Mouse (Mus musculus): ENCODE measurements around the gene Sema6c. TPM values are rescaled to one million over a fixed set of nuclear protein-coding genes. Genes with fewer than 3 reads are reported as not detected.
A peak's percentile ranks its signal among the peaks of the same experiment; 100 is the strongest.

Gene Sema6c
- polyA plus RNA-seq, 1 experiment from 2014 or later = 1.0 TPM

- WGBS = 4% methylated on average over 30 of the region's 30 CpGs
- H3K36me3 ChIP-seq (ENCODE audit: control insufficient read depth, insufficient read depth) = no peaks in the 10 kb centered on the region
Observed at GRCm38 (mm10) chr3:95161041-95161551, 839 bp downstream of the Sema6c start.

DNA sequence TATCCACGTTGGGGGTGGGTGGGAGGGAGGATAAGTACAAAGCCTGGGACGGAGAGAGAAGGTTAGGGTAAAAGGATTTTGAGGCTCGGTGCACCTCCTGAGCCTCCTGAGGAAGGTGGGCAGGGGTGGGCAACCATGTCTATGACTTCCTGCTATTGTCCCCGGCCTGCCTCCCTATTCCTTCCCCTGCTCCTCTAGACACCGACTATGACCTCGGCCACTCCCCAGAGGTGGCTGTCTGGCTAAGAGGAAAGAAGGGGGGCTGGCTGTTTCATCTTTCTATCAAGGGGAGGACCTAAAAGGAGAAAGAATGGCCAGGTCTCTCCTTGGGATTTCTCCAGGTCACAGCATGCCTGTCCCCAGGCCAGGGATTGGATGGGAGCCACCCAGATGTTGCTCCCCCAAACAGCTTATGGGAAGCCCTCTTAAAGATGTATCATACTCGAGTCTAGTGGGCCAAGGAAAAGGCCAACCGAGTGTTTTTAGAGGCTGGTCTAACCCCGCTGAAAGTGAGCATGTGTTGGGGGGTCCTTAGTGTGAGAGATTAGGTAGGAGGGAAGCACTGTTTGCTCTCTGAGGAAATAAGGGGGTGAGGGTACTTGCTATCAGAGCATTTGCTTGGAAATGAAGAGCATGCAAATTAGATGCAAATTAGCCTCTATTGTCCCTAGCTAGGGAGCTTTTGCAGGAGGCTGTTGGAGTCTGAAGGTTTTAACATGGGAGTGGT, 1.5 kb downstream of the Sema6c start:
- Histone ChIP-seq H3K36me3 (ENCODE audit: control insufficient read depth, insufficient read depth) (no peaks in the 10 kb centered on the region), H3K9me3 (ENCODE audit: control insufficient read depth) (no peaks in the 10 kb centered on the region), H3K27ac (ENCODE audit: low read depth, low read length) (no peak overlapping the region), H3K27me3 (replicated peaks; ENCODE audit: control insufficient read depth, insufficient read depth, low read length) (peaks cover 8% of the 10 kb centered on the region; the same call in 1 of the 2 replicates), H3K4me2 (replicated peaks; ENCODE audit: low read depth) (peak overlapping the region; percentile 97), H3K4me3 (ENCODE audit: low read depth, low read length) (peak overlapping the region; percentile 69), H3K4me1 (replicated peaks; ENCODE audit: control insufficient read depth, insufficient read depth, low read length) (peaks cover 5% of the 10 kb centered on the region; the same call in 1 of the 2 replicates), H3K9ac (ENCODE audit: low read depth, low read length) (peak overlapping the region; percentile 40; the same call in 1 of the 2 replicates)
- no peak for TF ChIP-seq CTCF (IDR thresholded peaks at IDR 0.05; ENCODE audit: low read depth)
- no peak for ATAC-seq
- WGBS = 31% methylated on average over 9 of the region's 9 CpGs

More at GRCm38 (mm10) chr3:95161041-95161551, 839 bp downstream of the Sema6c start:
- no peak for TF ChIP-seq CTCF (IDR thresholded peaks at IDR 0.05; ENCODE audit: low read depth)
- ATAC-seq = no peak
- peaks cover 8% of the 10 kb centered on the region; the same call in 1 of the 2 replicates for H3K27me3 ChIP-seq (replicated peaks; ENCODE audit: control insufficient read depth, insufficient read depth, low read length)
- H3K9me3 ChIP-seq (ENCODE audit: control insufficient read depth) = no peaks in the 10 kb centered on the region
- peaks cover 5% of the 10 kb centered on the region; the same call in 1 of the 2 replicates for H3K4me1 ChIP-seq (replicated peaks; ENCODE audit: control insufficient read depth, insufficient read depth, low read length)
- no peak overlapping the region for H3K27ac ChIP-seq (ENCODE audit: low read depth, low read length)
- H3K4me3 ChIP-seq (ENCODE audit: low read depth, low read length) = peak overlapping the region; percentile 69
- H3K9ac ChIP-seq (ENCODE audit: low read depth, low read length) = peak overlapping the region; percentile 40; the same call in 1 of the 2 replicates
- H3K4me2 ChIP-seq (replicated peaks; ENCODE audit: low read depth) = peak overlapping the region; percentile 97

DNA sequence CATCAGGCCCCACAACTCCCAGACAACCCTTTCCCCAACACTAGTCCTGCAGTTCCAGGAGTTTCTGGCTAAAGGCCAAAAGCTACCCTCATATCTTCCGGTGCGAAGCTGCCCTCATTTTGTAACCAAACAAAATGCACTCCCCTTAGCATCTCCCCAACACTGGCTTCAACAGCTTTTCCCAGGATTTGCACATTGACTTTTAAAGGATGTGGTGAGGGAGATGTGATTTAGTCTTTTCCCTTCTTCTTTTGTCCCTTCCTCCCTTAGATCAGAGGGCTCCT, 2.0 kb downstream of the Sema6c start:
- 57% methylated on average over 2 of the region's 2 CpGs for WGBS
- Histone ChIP-seq H3K4me1 (replicated peaks; ENCODE audit: control insufficient read depth, insufficient read depth, low read length) (peaks cover 5% of the 10 kb centered on the region; the same call in 1 of the 2 replicates), H3K36me3 (ENCODE audit: control insufficient read depth, insufficient read depth) (no peaks in the 10 kb centered on the region; the same call in 1 of the 2 replicates), H3K27ac (ENCODE audit: low read depth, low read length) (no peak overlapping the region), H3K27me3 (replicated peaks; ENCODE audit: control insufficient read depth, insufficient read depth, low read length) (peaks cover 8% of the 10 kb centered on the region; the same call in 1 of the 2 replicates), H3K9me3 (ENCODE audit: control insufficient read depth) (no peaks in the 10 kb centered on the region), H3K4me2 (replicated peaks; ENCODE audit: low read depth) (peak overlapping the region; percentile 97; the same call in 1 of the 2 replicates), H3K9ac (ENCODE audit: low read depth, low read length) (no peak overlapping the region), H3K4me3 (ENCODE audit: low read depth, low read length) (no peak overlapping the region)
- no peak for ATAC-seq
- TF ChIP-seq CTCF (IDR thresholded peaks at IDR 0.05; ENCODE audit: low read depth) = no peak

- Histone ChIP-seq H3K36me3 (ENCODE audit: control insufficient read depth, insufficient read depth) (peaks cover 7% of the 10 kb centered on the region; the same call in 1 of the 2 replicates), H3K4me1 (replicated peaks; ENCODE audit: control insufficient read depth, insufficient read depth, low read length) (peaks cover 5% of the 10 kb centered on the region; the same call in 1 of the 2 replicates), H3K4me2 (replicated peaks; ENCODE audit: low read depth) (no peak overlapping the region), H3K9ac (ENCODE audit: low read depth, low read length) (no peak overlapping the region), H3K4me3 (ENCODE audit: low read depth, low read length) (no peak overlapping the region), H3K27me3 (replicated peaks; ENCODE audit: control insufficient read depth, insufficient read depth, low read length) (peaks cover 8% of the 10 kb centered on the region; the same call in 1 of the 2 replicates), H3K9me3 (ENCODE audit: control insufficient read depth) (no peaks in the 10 kb centered on the region), H3K27ac (ENCODE audit: low read depth, low read length) (no peak overlapping the region)
- TF ChIP-seq CTCF (IDR thresholded peaks at IDR 0.05; ENCODE audit: low read depth) = no peak
- WGBS = 63% methylated on average over 11 of the region's 11 CpGs
- no peak for ATAC-seq
Observed at GRCm38 (mm10) chr3:95163419-95164255, 3.4 kb downstream of the Sema6c start.

GRCm38 (mm10) chr3:95164256-95164550, 3.9 kb downstream of the Sema6c start:
- H3K27ac ChIP-seq (ENCODE audit: low read depth, low read length) = no peak overlapping the region
- H3K4me2 ChIP-seq (replicated peaks; ENCODE audit: low read depth) = no peak overlapping the region
- peaks cover 8% of the 10 kb centered on the region; the same call in 1 of the 2 replicates for H3K27me3 ChIP-seq (replicated peaks; ENCODE audit: control insufficient read depth, insufficient read depth, low read length)
- TF ChIP-seq CTCF (IDR thresholded peaks at IDR 0.05; ENCODE audit: low read depth) = no peak
- peaks cover 5% of the 10 kb centered on the region; the same call in 1 of the 2 replicates for H3K4me1 ChIP-seq (replicated peaks; ENCODE audit: control insufficient read depth, insufficient read depth, low read length)
- no peaks in the 10 kb centered on the region for H3K9me3 ChIP-seq (ENCODE audit: control insufficient read depth)
- 87% methylated on average over 5 of the region's 5 CpGs for WGBS
- H3K4me3 ChIP-seq (ENCODE audit: low read depth, low read length) = no peak overlapping the region
- H3K9ac ChIP-seq (ENCODE audit: low read depth, low read length) = no peak overlapping the region
- no peak for ATAC-seq
- peaks cover 11% of the 10 kb centered on the region; the same call in 1 of the 2 replicates for H3K36me3 ChIP-seq (ENCODE audit: control insufficient read depth, insufficient read depth)

DNA sequence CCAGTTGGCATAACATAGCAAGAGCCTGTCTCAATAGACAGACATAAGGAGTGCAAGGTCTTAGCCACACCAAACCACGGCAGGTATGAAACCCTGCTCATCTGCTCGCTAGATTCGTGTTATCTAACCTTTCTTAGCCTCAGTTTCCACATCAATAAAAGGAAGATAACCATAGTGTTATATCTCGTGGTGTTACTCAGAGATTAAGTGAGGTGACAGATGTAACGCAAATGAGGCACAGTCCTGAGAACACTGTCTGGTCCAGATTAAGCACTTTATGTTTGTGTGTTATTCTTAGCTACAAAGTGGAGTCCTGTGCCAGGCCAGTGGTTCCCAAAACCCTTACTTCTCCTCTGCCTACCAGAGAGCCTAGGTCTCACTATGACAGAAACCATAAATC, 4.6 kb downstream of the Sema6c start:
- Histone ChIP-seq H3K9ac (ENCODE audit: low read depth, low read length) (no peak overlapping the region), H3K36me3 (ENCODE audit: control insufficient read depth, insufficient read depth) (peaks cover 18% of the 10 kb centered on the region; the same call in 1 of the 2 replicates), H3K27ac (ENCODE audit: low read depth, low read length) (no peak overlapping the region), H3K4me3 (ENCODE audit: low read depth, low read length) (no peak overlapping the region), H3K9me3 (ENCODE audit: control insufficient read depth) (no peaks in the 10 kb centered on the region), H3K27me3 (replicated peaks; ENCODE audit: control insufficient read depth, insufficient read depth, low read length) (peaks cover 8% of the 10 kb centered on the region; the same call in 1 of the 2 replicates), H3K4me2 (replicated peaks; ENCODE audit: low read depth) (no peak overlapping the region), H3K4me1 (replicated peaks; ENCODE audit: control insufficient read depth, insufficient read depth, low read length) (peaks cover 5% of the 10 kb centered on the region; the same call in 1 of the 2 replicates)
- no peak for ATAC-seq
- 64% methylated on average over 5 of the region's 5 CpGs for WGBS
- TF ChIP-seq CTCF (IDR thresholded peaks at IDR 0.05; ENCODE audit: low read depth) = no peak
